Mouse (Mus musculus) lung, postnatal 36 days (tissue): Measurements from ENCODE around the gene Gm14391.
"Not testable (repeated sequence)": the region's sequence is repeated elsewhere in the genome, so short reads cannot be mapped to it uniquely, and the experiment has no call there.

Source experiments
- DNase-seq: peaks from one replicate; pipeline ENCODE4 v3.0.0; 2022; ENCODE audit warnings: mixed read lengths

The Gm14391 gene

DNA sequence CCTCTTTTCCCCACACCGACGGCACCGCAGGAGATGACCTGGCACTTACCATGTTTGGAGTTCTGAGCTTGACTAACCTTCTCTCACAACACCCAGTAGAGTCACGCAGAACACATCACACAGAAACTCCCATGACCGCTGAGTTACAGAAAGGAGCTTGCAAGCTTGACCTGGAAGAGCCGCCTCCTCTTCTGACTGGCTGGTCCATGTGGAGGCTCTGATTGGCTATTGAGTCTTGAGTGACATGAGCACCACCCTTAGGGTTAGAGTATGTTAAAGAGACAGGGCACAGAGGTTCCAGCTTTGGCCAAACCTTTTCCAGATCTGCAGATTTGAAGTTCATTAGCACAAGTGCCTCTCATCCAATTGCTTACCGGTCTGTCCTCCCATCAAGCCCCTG lies at the start of gene Gm14391:
TSS of gene Gm14391 (minus strand) at position 186 of the 400 bp plus-strand sequence.
- DNase-seq, result not testable (repeated sequence)

DNA sequence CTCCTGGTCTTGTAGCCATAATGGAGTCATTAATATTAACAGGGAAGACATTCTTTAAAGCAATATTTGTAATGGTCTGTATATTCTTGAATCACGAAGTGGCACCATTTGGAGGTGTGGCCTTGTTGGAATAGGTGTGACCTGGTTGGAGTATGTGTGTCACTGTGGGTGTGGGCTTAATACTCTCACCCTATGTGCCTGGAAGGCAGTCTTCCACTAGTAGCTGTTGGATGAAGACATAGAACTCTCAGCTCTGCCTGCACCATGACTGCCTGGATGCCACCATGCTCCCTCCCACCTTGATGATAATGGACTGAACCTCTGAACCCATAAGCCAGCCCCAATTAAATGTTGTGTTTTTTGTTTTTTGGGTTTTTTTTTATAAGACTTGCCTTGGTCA lies 27.7 kb downstream of the Gm14391 start:
- not testable (repeated sequence) for DNase-seq

DNA sequence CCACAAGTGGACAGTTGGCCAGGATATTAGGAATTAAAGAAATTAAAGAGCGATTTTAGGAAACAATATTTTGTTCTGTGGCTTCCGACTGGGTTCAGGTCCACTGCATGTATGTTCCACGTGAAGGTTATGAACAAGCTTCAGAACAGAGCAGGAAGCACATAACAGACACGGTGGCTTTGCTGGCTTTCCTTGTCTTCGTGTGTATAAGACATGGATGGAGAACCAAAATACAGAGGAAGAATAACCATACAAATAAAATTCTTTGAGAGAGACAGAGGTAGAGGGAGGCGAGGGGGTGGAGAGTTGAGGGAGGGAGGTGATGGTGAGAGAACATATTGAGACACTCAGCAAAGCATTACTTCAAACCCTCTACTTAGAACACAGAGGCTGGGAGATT lies 30.4 kb downstream of the Gm14391 start:
- DNase-seq, result no peak

DNA sequence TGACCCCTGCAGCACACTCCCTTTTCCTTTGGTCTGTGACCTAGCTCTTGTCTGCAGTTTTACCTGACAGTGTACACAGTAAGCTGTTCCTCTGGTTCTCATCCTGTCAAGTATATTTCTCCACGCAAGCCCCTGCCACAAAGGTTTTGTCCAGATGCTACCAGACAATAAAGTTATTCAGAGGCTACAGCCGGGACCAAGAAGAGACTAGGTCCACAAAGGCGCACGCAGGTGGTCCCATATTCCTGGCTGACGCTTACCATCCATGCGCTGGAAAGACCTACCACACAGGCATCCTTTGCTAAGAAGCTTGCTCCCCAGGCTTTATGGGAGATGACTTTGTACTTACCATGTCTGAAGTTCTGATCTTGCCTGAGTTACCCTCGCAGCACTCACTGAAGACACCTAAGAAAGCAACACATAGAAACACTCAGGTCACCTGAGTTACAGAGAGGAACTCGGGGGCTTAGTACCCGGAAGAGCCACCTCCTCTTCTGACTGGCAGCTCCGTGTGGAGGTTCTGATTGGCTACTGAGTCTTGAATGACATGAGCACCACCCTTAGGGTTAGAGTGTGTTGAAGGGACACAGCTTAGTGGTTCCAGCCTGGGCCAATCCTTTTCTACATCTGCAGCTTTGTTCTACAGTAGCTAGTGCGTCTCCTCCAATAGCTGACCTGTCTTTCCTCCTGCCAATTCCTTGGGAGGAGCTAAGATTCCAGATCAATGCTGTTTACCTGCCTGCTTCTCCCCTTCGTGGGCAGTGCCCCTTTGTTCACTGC lies 31.1 kb downstream of the Gm14391 start, which contains the start of gene Gm14443:
TSS of gene Gm14443 (minus strand) at position 471 of the 780 bp plus-strand sequence.
- DNase-seq, result peak; percentile 28

DNA sequence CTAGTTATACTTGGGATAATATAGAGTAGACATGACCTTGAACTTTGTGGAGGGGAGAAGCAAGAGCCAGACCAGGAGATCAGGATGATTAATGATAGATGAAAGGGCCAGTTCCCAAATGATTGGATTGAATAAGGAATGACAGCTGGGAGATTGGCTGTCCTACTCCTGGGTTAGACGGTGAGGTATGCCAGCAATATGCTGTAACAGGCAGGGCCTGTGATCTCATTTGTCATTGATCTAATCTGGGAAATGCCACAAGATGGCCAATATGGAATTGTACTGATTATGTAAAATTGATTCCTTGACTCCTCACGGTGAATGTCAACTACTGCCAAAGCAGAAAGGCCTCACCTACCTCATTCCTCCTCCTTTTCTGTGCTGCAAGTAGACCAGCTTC lies 32.7 kb downstream of the Gm14391 start:
- DNase-seq, result not testable (repeated sequence)

DNA sequence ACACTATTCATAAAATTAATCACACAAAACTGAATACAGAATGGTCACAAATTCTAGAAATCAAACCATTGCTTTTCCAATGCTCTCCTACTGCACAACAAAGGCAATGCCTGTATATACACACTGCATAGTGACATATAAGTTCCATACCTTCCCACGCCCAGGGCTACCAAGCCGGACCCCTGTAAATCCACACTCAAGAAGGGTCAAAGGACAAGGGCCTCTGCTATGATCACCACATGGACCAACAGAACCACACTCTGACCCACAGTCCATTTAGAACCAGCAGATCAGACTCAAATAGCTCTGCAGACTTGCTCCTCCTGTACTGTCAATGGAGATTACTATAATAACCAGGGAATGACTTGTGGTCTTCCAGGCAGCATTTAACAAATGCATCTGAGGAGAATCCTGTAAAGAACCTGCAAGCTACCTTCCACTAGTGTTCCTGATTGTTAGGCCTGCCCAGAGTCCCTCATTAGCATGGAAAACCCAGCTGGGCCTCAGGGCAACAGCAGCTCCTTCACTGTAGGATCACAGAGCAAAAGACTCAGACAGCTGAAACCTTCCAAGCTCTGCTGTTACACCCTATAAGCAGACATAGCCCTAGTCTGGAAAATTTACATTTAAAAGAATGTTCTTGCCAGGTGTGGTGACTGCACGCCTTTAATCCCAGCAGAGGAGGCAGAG lies 33.7 kb downstream of the Gm14391 start:
- DNase-seq, result not testable (repeated sequence)

DNA sequence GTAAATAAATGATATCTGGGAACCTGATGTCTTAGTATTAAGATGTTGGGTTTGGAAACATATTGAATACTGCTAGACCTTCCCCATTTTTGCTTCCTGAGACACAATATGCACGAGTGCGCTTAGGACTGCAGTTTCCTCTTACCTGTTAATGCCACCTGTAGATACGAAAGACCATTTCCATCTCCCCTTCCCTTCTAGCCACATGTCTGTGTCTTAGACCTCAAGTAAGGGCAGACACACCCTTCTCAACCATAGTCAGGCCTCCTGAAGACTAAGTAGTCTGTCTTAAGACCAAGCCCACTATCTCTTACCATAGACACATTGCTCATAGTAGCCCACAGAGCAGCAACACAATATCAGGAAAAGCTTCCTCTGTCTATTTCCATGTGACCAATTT lies 34.6 kb downstream of the Gm14391 start:
- no peak for DNase-seq

DNA sequence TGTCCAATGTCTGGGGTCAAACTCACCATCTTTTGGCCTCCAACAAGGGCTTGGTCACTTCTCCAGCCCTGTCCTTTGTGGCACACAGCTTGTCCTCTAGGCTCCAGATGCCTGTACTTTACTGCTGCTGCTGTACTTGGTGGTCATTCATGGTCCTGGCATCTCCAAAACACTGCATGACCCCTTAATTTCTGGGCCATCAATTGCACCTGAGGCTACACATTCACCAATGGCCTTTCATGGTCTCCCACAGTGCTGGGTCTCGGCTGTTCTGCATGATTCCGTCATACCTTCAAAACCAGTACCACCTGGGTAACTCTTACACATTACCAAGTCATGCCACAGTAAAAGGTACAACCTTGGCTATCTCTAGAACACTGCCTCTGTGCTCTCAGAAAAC lies 39.8 kb downstream of the Gm14391 start:
- not testable (repeated sequence) for DNase-seq

DNA sequence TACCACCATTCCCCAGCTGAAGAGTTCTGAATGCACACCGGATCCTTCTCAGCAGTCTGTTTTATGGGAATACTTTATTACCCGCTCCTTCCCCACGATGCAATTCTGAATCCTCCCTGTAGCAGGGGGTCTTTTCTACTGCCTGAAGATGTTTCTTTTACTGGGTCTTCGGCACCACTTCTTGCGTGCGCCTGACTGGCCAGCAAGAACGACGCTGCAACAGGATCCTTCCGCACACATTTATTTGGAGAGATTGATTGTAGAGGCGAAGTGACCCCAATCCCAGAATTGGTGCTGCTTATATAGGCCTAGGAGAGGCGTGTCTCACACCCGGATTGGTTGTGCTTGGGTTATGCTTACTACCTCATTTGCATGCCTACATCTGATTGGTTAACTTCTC lies 41.6 kb downstream of the Gm14391 start:
- not testable (repeated sequence) for DNase-seq

DNA sequence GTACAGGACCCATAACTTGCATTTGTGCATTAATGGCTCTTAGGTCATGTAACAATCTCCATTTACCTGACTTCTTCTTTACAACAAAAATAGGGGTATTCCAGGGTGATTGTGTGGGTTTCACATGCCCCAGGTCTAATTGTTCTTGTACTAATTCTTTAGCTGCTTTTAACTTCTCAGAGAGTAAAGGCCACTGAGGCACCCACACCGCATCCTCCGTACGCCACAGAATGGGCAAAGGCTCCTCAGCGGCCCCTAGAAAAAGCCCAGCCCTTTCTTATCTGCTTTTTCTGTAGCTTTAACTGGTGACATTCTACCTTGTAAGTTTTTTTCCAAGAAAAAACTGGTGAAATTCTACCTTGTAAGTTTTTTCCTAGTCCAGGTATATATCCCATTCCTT lies 45.3 kb downstream of the Gm14391 start:
- DNase-seq, result not testable (repeated sequence)

DNA sequence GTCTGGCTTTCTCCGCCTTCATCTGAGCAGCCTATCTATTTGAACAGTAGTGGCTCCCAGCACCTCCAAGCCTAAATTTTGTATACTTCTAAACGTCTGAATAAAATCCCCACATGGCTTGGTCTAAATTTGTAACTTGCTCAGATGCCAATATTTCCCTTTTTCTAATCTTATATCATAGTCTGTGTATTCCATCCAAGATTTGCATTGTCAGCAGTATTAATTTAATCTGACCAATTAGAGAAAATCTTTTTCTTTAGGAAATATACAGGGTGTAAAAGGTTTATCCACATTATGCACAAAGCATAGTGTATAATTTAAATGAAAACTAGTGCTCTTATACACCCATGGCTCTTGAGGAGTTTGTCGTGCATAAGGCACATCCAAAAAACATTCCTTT lies 48.1 kb downstream of the Gm14391 start:
- DNase-seq, result no peak

DNA sequence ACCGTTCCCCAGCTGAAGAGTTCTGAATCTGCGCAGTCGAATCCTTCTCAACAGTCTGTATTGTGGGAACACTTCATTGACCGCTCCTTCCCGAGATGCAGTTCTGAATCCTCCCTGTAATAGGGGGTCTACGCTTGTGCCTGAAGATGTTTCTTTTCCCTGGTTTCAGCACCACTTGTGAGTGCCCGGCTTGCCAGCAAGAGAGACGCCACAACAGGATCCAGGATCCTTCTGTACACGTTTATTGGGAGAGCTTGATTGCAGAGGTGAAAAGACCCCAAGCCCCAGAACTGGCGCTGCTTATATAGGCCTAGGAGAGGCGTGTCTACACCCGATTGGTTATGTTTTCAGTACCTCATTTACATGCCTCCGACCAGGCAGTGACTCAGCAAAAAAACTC lies 50.0 kb downstream of the Gm14391 start:
- DNase-seq, result no peak

DNA sequence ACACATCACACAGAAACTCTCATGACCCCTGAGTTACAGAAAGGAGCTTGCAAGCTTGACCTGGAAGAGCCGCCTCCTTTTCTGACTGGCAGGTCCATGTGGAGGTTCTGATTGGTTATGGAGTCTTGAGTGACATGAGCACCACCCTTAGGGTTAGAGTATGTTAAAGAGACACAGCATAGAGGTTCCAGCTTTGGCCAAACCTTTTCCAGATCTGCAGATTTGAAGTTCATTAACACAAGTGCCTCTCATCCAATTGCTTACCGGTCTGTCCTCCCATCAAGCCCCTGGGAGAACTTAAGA lies 64.8 kb downstream of the Gm14391 start, which contains the start of gene Gm14399:
TSS of gene Gm14399 (minus strand) at position 20 of the 303 bp plus-strand sequence.
- DNase-seq, result peak; percentile 25

DNA sequence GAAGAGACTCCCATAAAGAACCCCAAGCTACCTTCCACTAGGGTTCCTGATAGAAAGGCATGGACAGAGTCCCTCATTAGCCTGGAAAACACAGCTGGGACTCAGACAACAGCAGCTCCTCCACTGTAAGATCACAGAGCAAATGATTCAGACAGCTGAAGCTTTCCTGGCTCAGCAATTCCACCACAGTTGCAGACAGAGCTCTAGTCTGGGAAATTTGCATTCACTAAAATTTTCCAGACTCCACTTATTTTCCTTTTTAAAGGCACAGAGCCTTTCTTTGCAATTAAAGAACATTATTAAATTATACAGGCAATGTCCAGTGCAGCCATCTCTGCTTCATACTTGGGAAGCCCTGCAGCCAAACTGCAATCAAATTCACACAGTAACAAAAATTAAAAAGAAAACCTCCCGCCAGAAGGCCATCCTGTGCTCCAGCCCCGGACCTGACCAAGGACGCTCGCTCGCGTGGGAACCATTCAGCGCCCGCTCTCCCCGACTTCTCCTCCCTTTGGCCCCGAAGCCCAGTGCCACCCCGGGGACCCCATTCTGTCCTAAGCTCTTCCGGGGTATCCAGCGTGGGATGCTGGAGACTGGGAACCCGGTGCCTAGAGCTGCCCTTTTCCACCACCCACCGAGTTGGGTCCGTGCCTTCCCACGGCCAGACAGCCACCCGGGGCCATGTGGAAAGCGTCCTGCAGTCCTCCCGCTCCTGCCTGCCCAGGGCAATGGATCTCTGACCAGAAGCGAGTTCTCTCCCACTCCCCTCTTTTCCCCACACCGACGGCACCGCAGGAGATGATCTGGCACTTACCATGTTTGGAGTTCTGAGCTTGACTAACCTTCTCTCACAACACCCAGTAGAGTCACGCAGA lies 65.4 kb downstream of the Gm14391 start:
- DNase-seq, result not testable (repeated sequence)
